Comparison of ENCODE assay signal across 9 mouse cellular contexts in the genomic region with DNA sequence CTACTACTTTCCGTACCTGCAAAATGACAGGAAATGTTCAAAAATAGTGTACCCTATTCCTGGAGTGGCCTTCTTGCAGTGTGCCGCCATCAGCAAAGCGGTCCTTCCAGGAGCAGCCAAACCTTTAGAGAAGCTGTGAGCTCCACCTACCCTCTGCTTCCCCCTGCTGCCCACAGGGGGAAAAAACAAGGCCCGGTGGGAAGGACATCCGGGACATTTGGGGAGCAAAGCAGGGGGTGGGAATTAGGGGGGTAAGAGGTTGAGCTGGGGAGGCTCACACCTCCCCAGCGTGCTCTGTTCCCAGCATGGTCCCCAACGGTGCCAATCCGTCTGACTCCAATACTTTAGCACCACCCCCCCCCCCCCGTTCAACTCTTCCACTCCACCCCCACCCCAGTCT. TPM values are rescaled to one million over a fixed set of nuclear protein-coding genes. Genes with fewer than 3 reads are reported as not detected.
A peak's percentile ranks its signal among the peaks of the same experiment; 100 is the strongest.
DNase-seq lines count a peak whose midpoint lies in the region; ATAC-seq and TF ChIP-seq lines count a peak whose summit lies in the region.
"Had no signal": no experiment of that assay in that cellular context is flagged by ENCODE, and none has a peak within 500 bp of the region (broad histone marks: within the 10 kb centered on the region; RNA-seq: fewer than 3 reads in every experiment).

No protein-coding gene starts in this region.

- intact Hi-C loops in heart, postnatal 36 days (cut with DNase I) = loop anchor here (1.0 to 10.0 kb wide), 3 partner anchors 85 to 411 kb away; no protein-coding TSS in a partner anchor

- TF ChIP-seq EP300 in MEL (IDR thresholded peaks at IDR 0.05; ENCODE audit: low read depth in 1 of 2, low read length in 2 of 2) = no peak

- no peaks in the 10 kb centered on the region for H3K9me3 ChIP-seq in MEL (replicated peaks; ENCODE audit: insufficient read depth, low read length)
- no peaks in the 10 kb centered on the region for H3K9me3 ChIP-seq in forebrain, postnatal 0 days (ENCODE audit: low read length)
- no peaks in the 10 kb centered on the region for H3K9me3 ChIP-seq in lung, embryonic 14.5 days (ENCODE audit: low read depth, low read length)

- no peaks in the 10 kb centered on the region for H3K79me2 ChIP-seq in MEL (ENCODE audit: control insufficient read depth, insufficient read depth, low read length, poor library complexity)

- WGBS in forebrain, postnatal 0 days = 4% methylated on average over 8 of the region's 9 CpGs
- WGBS in lung, embryonic 14.5 days = 6% methylated on average over 9 of the region's 9 CpGs

- no peak for TF ChIP-seq POLR2A in MEL (IDR thresholded peaks at IDR 0.05; ENCODE audit: control insufficient read depth in 1 of 2, insufficient read depth in 1 of 2, low read depth in 1 of 2, low read length in 2 of 2, poor library complexity in 1 of 2)

- no peak overlapping the region for H3K9ac ChIP-seq in MEL (ENCODE audit: control insufficient read depth, low read depth, low read length, poor library complexity, severe bottlenecking)
- no peak overlapping the region for H3K9ac ChIP-seq in forebrain, postnatal 0 days
- peak overlapping the region; percentile 25; the same call in 1 of the 2 replicates for H3K9ac ChIP-seq in lung, embryonic 14.5 days

- TF ChIP-seq CTCF in MEL (IDR thresholded peaks at IDR 0.05 in 2 of 3, conservative IDR thresholded peaks at IDR 0.05 in 1 of 3; ENCODE audit: control insufficient read depth in 1 of 3, insufficient read depth in 1 of 3, low read depth in 2 of 3, low read length in 3 of 3, poor library complexity in 1 of 3, severe bottlenecking in 1 of 3) = peak; percentile 62 to 80 (median 78)
- peak; percentile 93 for TF ChIP-seq CTCF in forebrain, postnatal 0 days (IDR thresholded peaks at IDR 0.05; ENCODE audit: low read depth)
- peak; percentile 94 for TF ChIP-seq CTCF in lung, embryonic 14.5 days (IDR thresholded peaks at IDR 0.05; ENCODE audit: low read depth)

- no peaks in the 10 kb centered on the region for H3K4me1 ChIP-seq in MEL (ENCODE audit: control insufficient read depth in 1 of 2, insufficient read depth in 2 of 2, low read length in 2 of 2)
- H3K4me1 ChIP-seq in forebrain, postnatal 0 days (ENCODE audit: insufficient read depth) = no peaks in the 10 kb centered on the region
- 0 out of 2 replicates have a peak, but pooled peaks cover 7% of the 10 kb centered on the region for H3K4me1 ChIP-seq in lung, embryonic 14.5 days (ENCODE audit: insufficient read depth)

- peak; percentile 80 for TF ChIP-seq RAD21 in MEL (IDR thresholded peaks at IDR 0.05; ENCODE audit: low read depth, low read length)

- no peak overlapping the region for H3K27ac ChIP-seq in MEL (ENCODE audit: control insufficient read depth, low read depth, low read length)
- H3K27ac ChIP-seq in forebrain, postnatal 0 days (ENCODE audit: low read depth, low read length) = no peak overlapping the region
- no peak overlapping the region for H3K27ac ChIP-seq in lung, embryonic 14.5 days (ENCODE audit: low read depth)
- H3K27ac ChIP-seq: macrophage had no signal

- peaks cover 4 to 6% of the 10 kb centered on the region in 2 experiments; a peak in 3 of 4 replicates for H3K27me3 ChIP-seq in MEL (ENCODE audit: control insufficient read depth in 1 of 2, insufficient read depth in 2 of 2, low read length in 2 of 2)
- no peaks in the 10 kb centered on the region for H3K27me3 ChIP-seq in forebrain, postnatal 0 days (ENCODE audit: insufficient read depth, low read length)
- no peaks in the 10 kb centered on the region for H3K27me3 ChIP-seq in lung, embryonic 14.5 days (ENCODE audit: insufficient read depth, low read length)

- H3K36me3 ChIP-seq in MEL (ENCODE audit: control insufficient read depth in 1 of 2, insufficient read depth in 2 of 2, low read length in 2 of 2) = no peaks in the 10 kb centered on the region
- H3K36me3 ChIP-seq in forebrain, postnatal 0 days (ENCODE audit: insufficient read depth) = no peaks in the 10 kb centered on the region
- H3K36me3 ChIP-seq in lung, embryonic 14.5 days (ENCODE audit: insufficient read depth) = 0 out of 2 replicates have a peak, but pooled peaks cover 7% of the 10 kb centered on the region

- H3K4me2 ChIP-seq in forebrain, postnatal 0 days (ENCODE audit: low read depth) = peak overlapping the region; percentile 49
- peak overlapping the region; percentile 43 for H3K4me2 ChIP-seq in lung, embryonic 14.5 days

- peak; percentile 60 for DNase-seq in MEL (ENCODE audit: low read depth, low spot score)
- peak; percentile 79 to 87 for DNase-seq in cerebellum, adult 18-20 months
- DNase-seq in forebrain, postnatal 0 days = peak; percentile 93
- peak; percentile 75 to 79 for DNase-seq in heart, postnatal 36 days
- peak; percentile 82 to 84 for DNase-seq in layer of hippocampus, adult 8-10 months (ENCODE audit: low spot score in 2 of 2)
- peak; percentile 90 for DNase-seq in lung, embryonic 14.5 days
- peak; percentile 79 for DNase-seq in ovary, postnatal 36 days (ENCODE audit: low spot score)
- DNase-seq in urinary bladder, postnatal 14 days (ENCODE audit: low spot score) = peak; percentile 81

- H3K4me3 ChIP-seq in MEL (ENCODE audit: control insufficient read depth in 1 of 2, insufficient read depth in 1 of 2, low read depth in 2 of 2, low read length in 2 of 2) = no peak overlapping the region
- peak overlapping the region; percentile 25 for H3K4me3 ChIP-seq in forebrain, postnatal 0 days (ENCODE audit: low read depth, low read length)
- no peak overlapping the region for H3K4me3 ChIP-seq in lung, embryonic 14.5 days (ENCODE audit: low read depth, low read length)

- ATAC-seq in forebrain, postnatal 0 days = peak; percentile 85
- peak; percentile 48 for ATAC-seq in lung, embryonic 14.5 days (ENCODE audit: insufficient read depth)

TF ChIP-seq in MEL, 35 proteins besides CTCF, POLR2A, EP300 and RAD21:
- TF ChIP-seq ZMIZ1 (IDR thresholded peaks at IDR 0.05; ENCODE audit: low read depth, low read length) = no peak
- peak; percentile 89 for TF ChIP-seq SMC3 (IDR thresholded peaks at IDR 0.05; ENCODE audit: low read depth, low read length)
- TF ChIP-seq E2F4 (IDR thresholded peaks at IDR 0.05; ENCODE audit: borderline replicate concordance, low read depth, low read length) = no peak
- no peak for TF ChIP-seq BHLHE40 (IDR thresholded peaks at IDR 0.05; ENCODE audit: borderline replicate concordance, low read depth, low read length)
- TF ChIP-seq ZC3H11A (IDR thresholded peaks at IDR 0.05; ENCODE audit: low read depth, low read length) = peak; percentile 69
- no peak for TF ChIP-seq ZNF384 (IDR thresholded peaks at IDR 0.05; ENCODE audit: low read depth, low read length)

RNA-seq across cellular contexts. Expression of a gene that starts 8.9 kb away (rescaled TPM):
- not detected in 2 replicates for total RNA-seq in MEL (2012; rRNA removed)
- not detected for polyA plus RNA-seq in MEL (2012; ENCODE audit: insufficient read depth in 1 of 2, insufficient read length in 2 of 2, low read depth in 1 of 2, low replicate concordance in 2 of 2, missing spikeins in 1 of 2)
- total RNA-seq in forebrain, postnatal 0 days (2014; rRNA removed) = 7.0 and 14.2 TPM in 2 replicates
- polyA plus RNA-seq in forebrain, postnatal 0 days (2015; fragmentation: Nextera tagmentation; extraction: Ambion mirVana) = 14.7 and 19.6 TPM in 2 replicates
- 10 to 100 TPM in 1 of 2 experiments, 1 to 10 TPM in 1; 8.6 to 13.2 TPM for total RNA-seq in heart, postnatal 36 days (2021)
- total RNA-seq in layer of hippocampus, adult 8-10 months (2022) = 10 to 100 TPM in 3 of 4 experiments, 1 to 10 TPM in 1; 8.4 to 11.4 (median 10.1) TPM
- polyA plus RNA-seq in lung, embryonic 14.5 days (2014; fragmentation: Nextera tagmentation; extraction: Ambion mirVana) = 173 and 174 TPM in 2 replicates
- polyA plus RNA-seq: macrophage had no signal

RNA-seq across cellular contexts. Expression of a gene that starts 32.9 kb away (rescaled TPM):
- 2.1 and 2.7 TPM in 2 replicates for total RNA-seq in MEL (2012; rRNA removed)
- polyA plus RNA-seq in MEL (2012; ENCODE audit: insufficient read depth in 1 of 2, insufficient read length in 2 of 2, low read depth in 1 of 2, low replicate concordance in 2 of 2, missing spikeins in 1 of 2) = 1 to 10 TPM in 1 of 2 experiments, not detected in 1; 3.6 TPM
- total RNA-seq in forebrain, postnatal 0 days (2014; rRNA removed) = 9.2 and 11.9 TPM in 2 replicates
- 10.1 and 12.0 TPM in 2 replicates for polyA plus RNA-seq in forebrain, postnatal 0 days (2015; fragmentation: Nextera tagmentation; extraction: Ambion mirVana)
- 10 to 100 TPM; 26.6 to 61.0 TPM for total RNA-seq in heart, postnatal 36 days (2021)
- total RNA-seq in layer of hippocampus, adult 8-10 months (2022) = 10 to 100 TPM; 14.4 to 18.4 (median 17.3) TPM
- 77.2 and 81.0 TPM in 2 replicates for polyA plus RNA-seq in lung, embryonic 14.5 days (2014; fragmentation: Nextera tagmentation; extraction: Ambion mirVana)
